Mouse (Mus musculus) cerebellum, adult 2 months (tissue): ENCODE measurements at regions not wholly inside any gene's neighbourhood (a gene's known extent, or its start where the extent isn't known, plus 50 kb on each side); places are given as distances from the start of the nearest gene placed in this dataset.

Experiments used
- DNase-seq, 2 experiments: peaks; one replicate each; pipeline ENCODE4 v3.0.0; 2021
- H3K27ac ChIP-seq: fragments of 200-500 bp; 2 replicates; pipeline ENCODE4 v1.5.1; 2012; ENCODE audit warnings: low read length, control low read depth, inconsistent platforms; ENCODE audit not compliant: insufficient read depth
- H3K27me3 ChIP-seq: fragments of 200-500 bp; 2 replicates; pipeline ENCODE4 v1.6.1; 2012; ENCODE audit warnings: inconsistent platforms, mild to moderate bottlenecking, low read length, moderate library complexity; ENCODE audit not compliant: control insufficient read depth, insufficient read depth
- H3K4me1 ChIP-seq: fragments of 200-500 bp; 2 replicates; pipeline ENCODE4 v1.6.1; 2011; ENCODE audit warnings: low read length; ENCODE audit not compliant: control insufficient read depth, insufficient read depth
- H3K4me3 ChIP-seq: fragments of 200-500 bp; replicated peaks from 2 replicates; pipeline ENCODE3; 2011; ENCODE audit warnings: mild to moderate bottlenecking, low read depth, low read length, control low read depth; ENCODE audit not compliant: insufficient read depth
- CTCF ChIP-seq: fragments of 200-500 bp; IDR thresholded peaks from 2 replicates; pipeline ENCODE4 v1.5.1; 2011; ENCODE audit warnings: low read depth, mild to moderate bottlenecking, control low read depth, low read length, moderate library complexity, borderline replicate concordance; ENCODE audit not compliant: insufficient read depth
- POLR2A ChIP-seq: fragments of 200-500 bp; IDR thresholded peaks from 2 replicates; pipeline ENCODE4 v1.6.1; 2011; ENCODE audit warnings: low read length, control low read depth, borderline replicate concordance; ENCODE audit not compliant: insufficient read depth
- WGBS: fragments of 180-500 bp; shearing (Covaris S2); methylation state at CpG from one replicate; pipeline ENCODE4 v1.1.7; 2018; 5-methylcytosine and 5-hydroxymethylcytosine counted together

- DNase-seq, result no peak
- H3K27ac ChIP-seq, result no peak overlapping the region
- 55% methylated on average over 13 of the region's 13 CpGs for WGBS
- H3K4me1 ChIP-seq, result no peaks in the 10 kb centered on the region
- TF ChIP-seq CTCF (no peak), POLR2A (no peak)
- no peaks in the 10 kb centered on the region for H3K27me3 ChIP-seq
- H3K4me3 ChIP-seq, result no peak overlapping the region
Measured at GRCm38 (mm10) chr4:106185745-106186501, 130.1 kb upstream of the Usp24 start.

- TF ChIP-seq POLR2A (no peak), CTCF (no peak)
- no peaks in the 10 kb centered on the region for H3K4me1 ChIP-seq
- DNase-seq, result no peak
- 72% methylated on average over 7 of the region's 7 CpGs for WGBS
- no peak overlapping the region for H3K4me3 ChIP-seq
- H3K27me3 ChIP-seq, result no peaks in the 10 kb centered on the region
- H3K27ac ChIP-seq, result no peak overlapping the region
Measured at GRCm38 (mm10) chr4:106186684-106187083, 129.3 kb upstream of the Usp24 start.

- no peak overlapping the region for H3K4me3 ChIP-seq
- H3K27me3 ChIP-seq, result no peaks in the 10 kb centered on the region
- no peak overlapping the region for H3K27ac ChIP-seq
- H3K4me1 ChIP-seq, result no peaks in the 10 kb centered on the region
- 69% methylated on average over 4 of the region's 4 CpGs for WGBS
- DNase-seq, result no peak
- TF ChIP-seq POLR2A (no peak), CTCF (no peak)
Measured at GRCm38 (mm10) chr4:106190248-106190647, 125.8 kb upstream of the Usp24 start.

GRCm38 (mm10) chr4:106191331-106191730, 124.7 kb upstream of the Usp24 start:
- WGBS, result 90% methylated on average over 8 of the region's 8 CpGs
- no peak for TF ChIP-seq CTCF
- no peaks in the 10 kb centered on the region for H3K4me1 ChIP-seq
- no peak for DNase-seq
- H3K4me3 ChIP-seq, result no peak overlapping the region
- no peaks in the 10 kb centered on the region for H3K27me3 ChIP-seq
- H3K27ac ChIP-seq, result no peak overlapping the region

GRCm38 (mm10) chr4:106191843-106192242, 124.2 kb upstream of the Usp24 start:
- WGBS, result 94% methylated on average over 3 of the region's 3 CpGs
- Histone ChIP-seq H3K27ac (no peak overlapping the region), H3K4me1 (no peaks in the 10 kb centered on the region), H3K4me3 (no peak overlapping the region), H3K27me3 (no peaks in the 10 kb centered on the region)
- no peak for DNase-seq
- TF ChIP-seq POLR2A (no peak), CTCF (no peak)

GRCm38 (mm10) chr4:106193204-106193945, 122.6 kb upstream of the Usp24 start:
- H3K4me1 ChIP-seq, result no peaks in the 10 kb centered on the region
- no peak for TF ChIP-seq POLR2A
- TF ChIP-seq CTCF, result no peak
- 70% methylated on average over 3 of the region's 3 CpGs for WGBS
- no peaks in the 10 kb centered on the region for H3K27me3 ChIP-seq
- no peak overlapping the region for H3K4me3 ChIP-seq
- no peak overlapping the region for H3K27ac ChIP-seq
- no peak for DNase-seq

GRCm38 (mm10) chr4:106195497-106196166, 120.4 kb upstream of the Usp24 start:
- Histone ChIP-seq H3K4me1 (no peaks in the 10 kb centered on the region), H3K27me3 (no peaks in the 10 kb centered on the region), H3K4me3 (no peak overlapping the region), H3K27ac (no peak overlapping the region)
- no peak for DNase-seq
- TF ChIP-seq POLR2A (no peak), CTCF (no peak)
- WGBS, result 92% methylated on average over 3 of the region's 3 CpGs

GRCm38 (mm10) chr4:106199833-106200232, 116.2 kb upstream of the Usp24 start:
- DNase-seq, result peak in 1 of 2 experiments; percentile 22
- Histone ChIP-seq H3K27ac (no peak overlapping the region), H3K27me3 (no peaks in the 10 kb centered on the region), H3K4me3 (no peak overlapping the region), H3K4me1 (no peaks in the 10 kb centered on the region)
- TF ChIP-seq POLR2A, result no peak
- TF ChIP-seq CTCF, result no peak
- 20% methylated on average over 11 of the region's 11 CpGs for WGBS
